Mouse (Mus musculus): ENCODE results near the gene Gm20518.

DNA sequence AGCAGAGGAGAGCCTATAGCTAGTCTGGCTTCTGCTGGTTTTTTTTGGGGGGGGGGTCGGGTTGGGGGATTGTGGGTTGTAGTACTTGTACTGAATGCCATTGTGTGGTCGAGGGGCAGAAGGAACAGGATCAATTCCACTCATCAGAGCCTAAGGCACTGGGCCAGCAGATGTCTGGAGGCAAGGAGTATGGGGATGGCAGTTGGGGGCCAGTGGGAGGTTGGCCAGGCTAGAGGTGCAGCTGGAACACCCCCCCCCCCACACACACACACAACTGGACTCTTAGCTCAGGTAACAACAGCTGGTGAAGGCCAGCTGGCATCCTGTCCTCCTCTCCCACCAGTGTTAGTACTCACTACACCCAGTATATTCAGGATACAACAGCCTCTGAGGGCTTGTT is 37.7 kb upstream of the Gm20518 start:
- TF ChIP-seq CTCF (IDR thresholded peaks at IDR 0.05; ENCODE audit: borderline replicate concordance, extremely low read depth, insufficient read depth, insufficient read length) (no peak), POLR2A (IDR thresholded peaks at IDR 0.05; ENCODE audit: borderline replicate concordance, extremely low read depth, insufficient read depth, insufficient read length, poor library complexity, severe bottlenecking) (no peak)
